Mouse (Mus musculus) midbrain, postnatal 0 days (tissue): ENCODE measurements around the gene Zfp358. TPM values are rescaled to one million over a fixed set of nuclear protein-coding genes. Genes with fewer than 3 reads are reported as not detected.

Source experiments
- ATAC-seq: fragments of 200-750 bp; cut with Nextera tagmentation; 2 replicates; pipeline ENCODE4 v1.8.0; 2017; ENCODE audit warnings: moderate number of reproducible peaks, mild to moderate bottlenecking, moderate TSS enrichment, moderate library complexity; ENCODE audit not compliant: low FRiP score
- DNase-seq: peaks from one replicate; pipeline ENCODE4 v3.0.0-alpha.2; 2015; ENCODE audit warnings: low spot score
- H3K27ac ChIP-seq: fragments of 300-500 bp; sonication (generic); 2 replicates; pipeline ENCODE4 v1.5.1; 2014; ENCODE audit warnings: low read depth, mild to moderate bottlenecking, low read length, mixed read lengths
- H3K27me3 ChIP-seq: fragments of 300-500 bp; sonication (generic); 2 replicates; pipeline ENCODE4 v1.6.1; 2014; ENCODE audit warnings: low read length, control low read depth, mixed read lengths; ENCODE audit not compliant: insufficient read depth
- H3K36me3 ChIP-seq: fragments of 300-500 bp; sonication (generic); 2 replicates; pipeline ENCODE4 v1.6.1; 2014; ENCODE audit warnings: low read length, control low read depth, mixed read lengths; ENCODE audit not compliant: insufficient read depth
- H3K4me1 ChIP-seq: fragments of 300-500 bp; sonication (generic); 2 replicates; pipeline ENCODE4 v1.6.1; 2014; ENCODE audit warnings: mild to moderate bottlenecking, control low read depth, antibody characterized with exemption, low read length, mixed read lengths; ENCODE audit not compliant: insufficient read depth
- H3K4me2 ChIP-seq: fragments of 300-500 bp; sonication (generic); 2 replicates; pipeline ENCODE4 v1.6.1; 2014; ENCODE audit warnings: low read depth, mild to moderate bottlenecking, low read length, mixed read lengths; ENCODE audit not compliant: poor library complexity, severe bottlenecking
- H3K4me3 ChIP-seq: fragments of 300-500 bp; sonication (generic); 2 replicates; pipeline ENCODE4 v1.5.1; 2014; ENCODE audit warnings: low read depth, mild to moderate bottlenecking, low read length, moderate library complexity
- H3K9ac ChIP-seq: fragments of 300-500 bp; sonication (generic); replicated peaks from 2 replicates; pipeline ENCODE4 v1.6.1; 2014; ENCODE audit warnings: mild to moderate bottlenecking, low read length, moderate library complexity, mixed read lengths; ENCODE audit not compliant: poor library complexity, severe bottlenecking
- H3K9me3 ChIP-seq: fragments of 300-500 bp; sonication (generic); 2 replicates; pipeline ENCODE4 v1.6.1; 2016; ENCODE audit warnings: low read length, control low read depth
- CTCF ChIP-seq: IDR thresholded peaks from 2 replicates; pipeline ENCODE4 v1.5.1; 2016; ENCODE audit warnings: antibody characterized with exemption, mild to moderate bottlenecking
- WGBS: fragments of 180-500 bp; shearing (Covaris S2); extraction: QIAGEN DNeasy Blood & Tissue Kit; methylation state at CpG from one replicate; pipeline ENCODE4 v1.1.7; 2014; 5-methylcytosine and 5-hydroxymethylcytosine counted together
- polyA plus RNA-seq: library from polyadenylated mRNA; unstranded; fragments of >200 nt; fragmentation: Nextera tagmentation; extraction: Ambion mirVana; gene quantifications from 2 replicates; pipeline ENCODE4 v1.2.1, GENCODE M21; 2015
- total RNA-seq: library from RNA; depleted of rRNA; stranded (reverse); fragments of >200 nt; gene quantifications from 2 replicates; pipeline ENCODE4 v1.2.3, GENCODE M21; 2014

Gene Zfp358
- total and polyA plus RNA-seq, 2 experiments from 2014 or later, result 57.1 to 106 TPM

GRCm38 (mm10) chr8:3495578-3496427 lies 2.9 kb downstream of the Zfp358 start:
- no peak for DNase-seq
- no peaks in the 10 kb centered on the region for H3K9me3 ChIP-seq

GRCm38 (mm10) chr8:3496428-3496748 lies 3.5 kb downstream of the Zfp358 start:
- ATAC-seq (no peak), DNase-seq (no peak)
- H3K9me3 ChIP-seq, result no peaks in the 10 kb centered on the region
- H3K27ac ChIP-seq, result no peak overlapping the region
- TF ChIP-seq CTCF, result no peak
- no peak overlapping the region for H3K4me3 ChIP-seq
- H3K9ac ChIP-seq, result no peak overlapping the region
- H3K27me3 ChIP-seq, result no peaks in the 10 kb centered on the region
- H3K4me1 ChIP-seq, result peaks cover 12% of the 10 kb centered on the region; the same call in 1 of the 2 replicates
- no peak overlapping the region for H3K4me2 ChIP-seq
- 93% methylated on average over 15 of the region's 15 CpGs for WGBS
- H3K36me3 ChIP-seq, result peaks cover 20% of the 10 kb centered on the region

More at GRCm38 (mm10) chr8:3495578-3496427, 2.9 kb downstream of the Zfp358 start:
- ATAC-seq, result no peak
- Histone ChIP-seq H3K27me3 (no peaks in the 10 kb centered on the region), H3K4me3 (no peak overlapping the region), H3K9ac (no peak overlapping the region), H3K4me1 (peaks cover 7% of the 10 kb centered on the region; the same call in 1 of the 2 replicates), H3K4me2 (no peak overlapping the region), H3K27ac (no peak overlapping the region), H3K36me3 (peaks cover 20% of the 10 kb centered on the region)
- WGBS, result 98% methylated on average over 44 of the region's 44 CpGs
- no peak for TF ChIP-seq CTCF

- H3K9ac ChIP-seq, result no peak overlapping the region
- no peak for TF ChIP-seq CTCF
- no peaks in the 10 kb centered on the region for H3K9me3 ChIP-seq
- DNase-seq (no peak), ATAC-seq (no peak)
- no peak overlapping the region for H3K4me2 ChIP-seq
- no peaks in the 10 kb centered on the region for H3K27me3 ChIP-seq
- no peak overlapping the region for H3K27ac ChIP-seq
- 91% methylated on average over 3 of the region's 3 CpGs for WGBS
- H3K36me3 ChIP-seq, result peaks cover 20% of the 10 kb centered on the region
- no peak overlapping the region for H3K4me3 ChIP-seq
- H3K4me1 ChIP-seq, result peaks cover 15% of the 10 kb centered on the region; the same call in 1 of the 2 replicates
Observed at GRCm38 (mm10) chr8:3498583-3498982, 5.6 kb downstream of the Zfp358 start.

GRCm38 (mm10) chr8:3499751-3500150 lies 6.8 kb downstream of the Zfp358 start:
- Histone ChIP-seq H3K4me3 (peak overlapping the region; percentile 83), H3K9ac (peak overlapping the region; percentile 78), H3K4me2 (peak overlapping the region; percentile 67), H3K27ac (peak overlapping the region; percentile 77), H3K36me3 (peaks cover 20% of the 10 kb centered on the region), H3K9me3 (no peaks in the 10 kb centered on the region), H3K27me3 (no peaks in the 10 kb centered on the region), H3K4me1 (peaks cover 9% of the 10 kb centered on the region; the same call in 1 of the 2 replicates)
- ATAC-seq, result peak; percentile 28
- no peak for DNase-seq
- no peak for TF ChIP-seq CTCF
- 7% methylated on average over 8 of the region's 8 CpGs for WGBS

GRCm38 (mm10) chr8:3500235-3501090 lies 7.5 kb downstream of the Zfp358 start, which contains the start of gene Mcoln1:
TSS of gene Mcoln1 (plus strand) at chr8:3500457.
- Histone ChIP-seq H3K4me2 (peak within 1 kb of the TSS; percentile 80), H3K9ac (peak within 1 kb of the TSS; percentile 78), H3K4me1 (peaks cover 9% of the 10 kb centered on the region; the same call in 1 of the 2 replicates), H3K4me3 (peak within 1 kb of the TSS; percentile 83), H3K27ac (peak within 1 kb of the TSS; percentile 77), H3K36me3 (peaks cover 18% of the 10 kb centered on the region), H3K27me3 (no peaks in the 10 kb centered on the region), H3K9me3 (no peaks in the 10 kb centered on the region)
- WGBS, result under 1% methylated on average over 70 of the region's 70 CpGs
- ATAC-seq (peak; percentile 91), DNase-seq (peak; percentile 99)
- TF ChIP-seq CTCF, result peak; percentile 37
